Comparison of ENCODE assay signal across 8 mouse cellular contexts in genomic region chr8:11506802-11507201, GRCm38 (mm10). TPM values are rescaled to one million over a fixed set of nuclear protein-coding genes. Genes with fewer than 3 reads are reported as not detected.
DNase-seq lines count a peak whose midpoint lies in the region; ATAC-seq and TF ChIP-seq lines count a peak whose summit lies in the region.

No protein-coding gene starts in this region.

- 0 out of 2 replicates have a peak, but pooled peaks have one; percentile 29 for ATAC-seq in kidney, postnatal 0 days (replicated peaks; ENCODE audit: low FRiP score, low read depth)
- peak; percentile 84 for ATAC-seq in megakaryocyte progenitor cell, adult 5-6 weeks (replicated peaks; ENCODE audit: poor library complexity)

- no peak overlapping the region for H3K4me2 ChIP-seq in kidney, postnatal 0 days (ENCODE audit: low read length)

- no peaks in the 10 kb centered on the region for H3K36me3 ChIP-seq in testis, adult 2 months (ENCODE audit: control insufficient read depth, insufficient read depth, low read length)
- peaks cover 84% of the 10 kb centered on the region for H3K36me3 ChIP-seq in kidney, postnatal 0 days (ENCODE audit: insufficient read depth, low read length)

- H3K9ac ChIP-seq in kidney, postnatal 0 days (ENCODE audit: low read depth, low read length) = no peak overlapping the region

- intact Hi-C loops in gastrocnemius, adult 2 months (cut with DNase I) = loop anchor here (5.0 kb wide), 2 partner anchors 95 to 110 kb away; no protein-coding TSS in a partner anchor

- H3K4me1 ChIP-seq in testis, adult 2 months (ENCODE audit: control insufficient read depth, insufficient read depth, low read length) = no peaks in the 10 kb centered on the region
- no peaks in the 10 kb centered on the region for H3K4me1 ChIP-seq in kidney, postnatal 0 days (replicated peaks; ENCODE audit: insufficient read depth, low read length)

- H3K9me3 ChIP-seq in kidney, postnatal 0 days (replicated peaks; ENCODE audit: low read length) = no peaks in the 10 kb centered on the region

- no peak overlapping the region for H3K4me3 ChIP-seq in gastrocnemius, adult 2 months
- H3K4me3 ChIP-seq in testis, adult 2 months (ENCODE audit: control insufficient read depth, low read depth, low read length) = no peak overlapping the region
- H3K4me3 ChIP-seq in kidney, postnatal 0 days (replicated peaks; ENCODE audit: low read depth, low read length) = no peak overlapping the region

- DNase-seq in gastrocnemius, adult 2 months = peak; percentile 55
- no peak for DNase-seq in gastrocnemius, postnatal 25 days
- no peak for DNase-seq in testis, postnatal 14 days (ENCODE audit: low spot score)
- DNase-seq in embryo, embryonic 10.5 days (ENCODE audit: low spot score) = peak; percentile 60
- peak; percentile 73 for DNase-seq in kidney, postnatal 0 days (ENCODE audit: low spot score)
- DNase-seq in thymus, postnatal 25 days = peak; percentile 81

- no peaks in the 10 kb centered on the region for H3K27me3 ChIP-seq in testis, adult 2 months (ENCODE audit: control insufficient read depth, insufficient read depth, low read length)
- no peaks in the 10 kb centered on the region for H3K27me3 ChIP-seq in kidney, postnatal 0 days (ENCODE audit: insufficient read depth, low read length)

- TF ChIP-seq POLR2A in testis, adult 2 months (IDR thresholded peaks at IDR 0.05; ENCODE audit: control insufficient read depth, low read depth, low read length) = no peak

- H3K27ac ChIP-seq in gastrocnemius, adult 2 months = no peak overlapping the region
- H3K27ac ChIP-seq in testis, adult 2 months (ENCODE audit: control insufficient read depth, insufficient read depth, low read depth, low read length) = no peak overlapping the region
- no peak overlapping the region for H3K27ac ChIP-seq in kidney, postnatal 0 days

- peak; percentile 60 for TF ChIP-seq CTCF in gastrocnemius, adult 2 months (IDR thresholded peaks at IDR 0.05)
- TF ChIP-seq CTCF in testis, adult 2 months (IDR thresholded peaks at IDR 0.05; ENCODE audit: control insufficient read depth, insufficient read depth, insufficient replicate concordance, low read depth, low read length) = peak; percentile 41; the same call in 1 of the 2 replicates
- peak; percentile 75 for TF ChIP-seq CTCF in kidney, postnatal 0 days (IDR thresholded peaks at IDR 0.05; ENCODE audit: low read depth)

- 71% methylated on average over 6 of the region's 6 CpGs for WGBS in kidney, postnatal 0 days

RNA-seq across cellular contexts. Expression of gene Naxd, which starts 9.5 kb away (rescaled TPM):
- 10 to 100 TPM; 28.1 to 31.2 TPM for total RNA-seq in gastrocnemius, adult 2 months (2021)
- total RNA-seq in gastrocnemius, postnatal 25 days (2021) = 10 to 100 TPM; 26.3 to 28.9 TPM
- polyA plus RNA-seq in testis, adult 2 months (2012; rRNA removed) = 62.2 and 65.5 TPM in 2 replicates
- polyA plus RNA-seq in kidney, postnatal 0 days (2015; fragmentation: Nextera tagmentation; extraction: Ambion mirVana) = 111 and 115 TPM in 2 replicates
- total RNA-seq in megakaryocyte progenitor cell, adult 5-6 weeks (2015) = 59.8 and 65.7 TPM in 2 replicates
- 70.6 and 72.5 TPM in 2 replicates for total RNA-seq in megakaryocyte progenitor cell, adult 5-6 weeks (2017)

RNA-seq across cellular contexts. Expression of gene Rab20, which starts 28.3 kb away (rescaled TPM):
- 1 to 10 TPM; 1.3 to 2.5 TPM for total RNA-seq in gastrocnemius, adult 2 months (2021)
- total RNA-seq in gastrocnemius, postnatal 25 days (2021) = under 1 TPM; 0.51 to 0.90 TPM
- 16.1 and 22.8 TPM in 2 replicates for polyA plus RNA-seq in testis, adult 2 months (2012; rRNA removed)
- polyA plus RNA-seq in kidney, postnatal 0 days (2015; fragmentation: Nextera tagmentation; extraction: Ambion mirVana) = 44.3 and 48.0 TPM in 2 replicates
- 1.3 and 2.2 TPM in 2 replicates for total RNA-seq in megakaryocyte progenitor cell, adult 5-6 weeks (2015)
- total RNA-seq in megakaryocyte progenitor cell, adult 5-6 weeks (2017) = 3.7 and 5.2 TPM in 2 replicates

RNA-seq across cellular contexts. Expression of gene Cars2, which starts 43.8 kb away (rescaled TPM):
- total RNA-seq in gastrocnemius, adult 2 months (2021) = 10 to 100 TPM; 13.8 to 19.4 TPM
- total RNA-seq in gastrocnemius, postnatal 25 days (2021) = 10 to 100 TPM; 14.7 to 15.0 TPM
- 19.5 and 21.5 TPM in 2 replicates for polyA plus RNA-seq in testis, adult 2 months (2012; rRNA removed)
- 16.7 and 17.0 TPM in 2 replicates for polyA plus RNA-seq in kidney, postnatal 0 days (2015; fragmentation: Nextera tagmentation; extraction: Ambion mirVana)
- 27.6 and 32.8 TPM in 2 replicates for total RNA-seq in megakaryocyte progenitor cell, adult 5-6 weeks (2015)
- 39.6 and 41.2 TPM in 2 replicates for total RNA-seq in megakaryocyte progenitor cell, adult 5-6 weeks (2017)

RNA-seq across cellular contexts. Expression of gene Ing1, which starts 48.6 kb away (rescaled TPM):
- 10 to 100 TPM; 15.5 to 19.9 TPM for total RNA-seq in gastrocnemius, adult 2 months (2021)
- 10 to 100 TPM; 16.7 to 16.9 TPM for total RNA-seq in gastrocnemius, postnatal 25 days (2021)
- 41.4 and 54.8 TPM in 2 replicates for polyA plus RNA-seq in testis, adult 2 months (2012; rRNA removed)
- polyA plus RNA-seq in kidney, postnatal 0 days (2015; fragmentation: Nextera tagmentation; extraction: Ambion mirVana) = 36.3 and 36.9 TPM in 2 replicates
- total RNA-seq in megakaryocyte progenitor cell, adult 5-6 weeks (2015) = 30.3 and 31.5 TPM in 2 replicates
- total RNA-seq in megakaryocyte progenitor cell, adult 5-6 weeks (2017) = 41.7 and 52.5 TPM in 2 replicates

Comparison
In these comparisons a context has a peak if more than half of its experiments do, and no peak if none do; other contexts are left out.
1. DNase-seq: peak in gastrocnemius, adult 2 months (single experiment), embryo, embryonic 10.5 days (single experiment), kidney, postnatal 0 days (single experiment) and thymus, postnatal 25 days (single experiment); none in gastrocnemius, postnatal 25 days (single experiment) and testis, postnatal 14 days (single experiment).
2. Peak in every context shown above with its lines, with median percentiles within 50 percentile points of each other: CTCF ChIP-seq.